Mouse (Mus musculus): ENCODE data around the gene Efna3.
A peak's percentile ranks its signal among the peaks of the same experiment; 100 is the strongest.

The Efna3 gene

GRCm38 (mm10) chr3:89337721-89338578, 15.2 kb upstream of the Efna3 start, which contains the start of gene Efna4:
Gene Efna4 (minus strand): TSS chr3:89338028.
- peak; percentile 69 for DNase-seq (ENCODE audit: low read depth)

- DNase-seq (ENCODE audit: low read depth) = no peak
These were observed 14.4 kb upstream of the Efna3 start for GRCm38 (mm10) chr3:89337062-89337720.

GRCm38 (mm10) chr3:89336529-89336928, 13.8 kb upstream of the Efna3 start:
- no peak for DNase-seq (ENCODE audit: low read depth)

- DNase-seq (ENCODE audit: low read depth) = no peak
These were observed 10.3 kb upstream of the Efna3 start for GRCm38 (mm10) chr3:89333053-89333452.

GRCm38 (mm10) chr3:89332476-89332875, 9.7 kb upstream of the Efna3 start:
- DNase-seq (ENCODE audit: low read depth) = no peak

GRCm38 (mm10) chr3:89332013-89332412, 9.2 kb upstream of the Efna3 start:
- no peak for DNase-seq (ENCODE audit: low read depth)

DNA sequence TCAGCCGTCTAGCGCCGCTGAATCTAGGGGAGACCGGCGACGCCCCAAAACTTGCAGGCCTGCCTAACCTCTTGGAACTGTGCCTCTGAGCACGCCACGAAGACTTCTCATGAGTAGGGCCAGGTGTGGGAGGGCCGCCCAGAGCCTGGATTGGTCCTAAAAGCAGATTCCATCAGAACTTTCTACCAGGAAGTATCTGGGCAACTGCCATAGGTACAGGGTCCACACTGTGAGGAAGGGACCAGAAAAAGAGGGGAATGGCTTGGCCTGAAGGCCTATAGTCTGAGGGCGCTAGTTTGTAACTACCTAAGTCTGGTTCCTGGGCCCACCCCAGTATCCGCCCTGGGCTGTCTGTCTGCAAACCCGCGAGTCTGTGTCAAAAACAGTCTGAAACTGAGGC, 8.8 kb upstream of the Efna3 start:
- no peak for DNase-seq (ENCODE audit: low read depth)

DNA sequence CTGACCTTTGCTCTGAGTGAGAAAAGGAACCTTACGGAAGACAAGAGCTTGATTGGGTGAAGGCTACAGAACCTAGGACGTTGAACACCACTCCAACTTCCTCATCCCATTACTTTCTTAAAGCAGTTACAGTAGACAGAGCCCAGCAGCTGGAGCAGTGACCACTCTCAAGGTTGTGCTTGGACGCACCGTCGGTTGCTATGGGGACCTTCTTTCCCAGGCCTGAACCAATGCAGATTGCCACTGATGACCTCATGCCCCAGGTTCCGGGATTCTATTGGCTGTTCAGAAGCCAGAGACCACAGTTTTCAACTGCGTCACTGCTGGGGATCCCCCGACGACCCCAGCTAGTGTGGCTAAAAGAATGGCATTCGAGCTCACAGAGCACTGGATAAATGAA, 8.2 kb upstream of the Efna3 start:
- no peak for DNase-seq (ENCODE audit: low read depth)

DNA sequence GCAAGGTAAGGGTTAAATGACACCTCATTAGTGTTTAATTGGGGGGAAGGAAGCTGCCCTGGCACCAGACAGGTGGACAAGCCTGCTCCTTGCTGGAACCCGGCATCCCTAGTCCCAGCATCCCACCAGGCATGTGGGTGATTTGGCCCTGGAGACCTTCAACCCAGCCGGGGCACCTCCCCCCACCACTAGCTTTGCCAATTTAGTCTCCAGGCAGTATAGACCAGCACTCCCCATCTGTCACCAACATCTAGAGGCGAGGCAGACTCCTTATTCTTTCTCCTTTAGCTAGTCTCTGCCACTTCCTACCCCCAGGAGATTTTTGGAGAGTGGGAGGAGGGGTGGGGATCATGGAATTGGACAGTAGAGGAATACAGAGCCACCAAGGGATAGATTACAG, 7.6 kb upstream of the Efna3 start:
- DNase-seq (ENCODE audit: low read depth) = no peak

- DNase-seq (ENCODE audit: low read depth) = no peak
These were observed 5.9 kb upstream of the Efna3 start for GRCm38 (mm10) chr3:89328623-89329022.

- no peak for DNase-seq (ENCODE audit: low read depth)
These were observed 4.7 kb upstream of the Efna3 start for GRCm38 (mm10) chr3:89327371-89327870.

DNA sequence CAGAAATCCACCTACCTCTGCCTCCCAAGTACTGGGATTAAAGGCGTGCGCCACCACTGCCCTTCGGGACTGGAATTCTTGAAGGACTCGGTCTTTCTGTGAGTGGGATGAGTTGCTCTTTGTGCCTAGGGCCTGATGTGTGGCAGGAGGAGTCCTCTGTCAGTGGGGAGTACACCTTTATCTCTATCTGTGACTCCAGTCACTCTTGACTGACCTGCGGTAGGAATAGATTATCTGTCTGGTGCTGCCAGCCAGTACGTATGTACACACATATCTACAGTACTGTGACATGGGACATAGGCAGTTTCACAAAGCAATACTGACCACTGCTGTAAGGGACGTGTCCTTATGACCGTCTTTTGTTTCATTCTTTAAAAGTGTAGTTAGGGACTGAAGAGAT, 3.1 kb upstream of the Efna3 start:
- no peak for DNase-seq (ENCODE audit: low read depth)

GRCm38 (mm10) chr3:89322131-89322500, 649 bp downstream of the Efna3 start:
- peak; percentile 59 for DNase-seq (ENCODE audit: low read depth)

GRCm38 (mm10) chr3:89321183-89322130, 1.3 kb downstream of the Efna3 start:
- no peak for DNase-seq (ENCODE audit: low read depth)

GRCm38 (mm10) chr3:89320581-89321182, 2.1 kb downstream of the Efna3 start:
- DNase-seq (ENCODE audit: low read depth) = peak; percentile 53

DNA sequence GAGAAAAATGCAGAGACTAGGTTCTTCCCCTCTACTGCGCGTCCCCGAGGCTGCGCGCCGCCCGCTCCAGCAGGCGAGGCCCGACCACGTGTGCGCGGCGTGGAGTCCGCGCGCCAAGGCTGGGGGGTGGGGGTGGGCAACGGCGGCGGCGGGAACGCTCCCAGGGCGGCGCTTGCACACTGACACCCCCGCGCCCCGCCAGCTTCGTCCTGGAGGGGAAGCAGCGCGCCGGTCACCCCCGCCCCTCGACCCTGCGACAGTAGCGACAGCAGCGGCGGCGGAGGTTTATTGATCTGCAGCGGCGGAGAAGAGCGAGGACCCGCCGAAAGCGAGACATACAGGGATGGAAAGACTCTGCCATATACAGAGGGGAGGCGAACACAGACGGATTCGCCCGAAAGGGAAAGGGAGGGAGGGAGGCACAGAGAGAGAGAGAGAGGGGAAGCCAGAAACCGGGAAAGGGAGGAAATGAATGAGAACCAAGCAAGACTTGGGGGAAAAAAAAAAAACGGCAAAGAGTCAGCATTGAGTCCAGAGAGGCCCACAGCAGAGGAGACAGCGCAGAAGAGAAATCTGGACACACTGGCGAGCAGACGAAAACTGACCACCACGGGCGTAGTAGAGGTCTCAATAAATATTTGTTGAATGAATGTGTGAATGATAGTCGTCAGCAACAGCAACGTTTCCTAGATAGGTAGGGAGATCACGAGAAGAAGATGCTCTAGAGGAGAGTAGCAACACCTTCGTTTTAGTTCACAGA, 3.0 kb downstream of the Efna3 start:
- DNase-seq (ENCODE audit: low read depth) = peak; percentile 55

DNA sequence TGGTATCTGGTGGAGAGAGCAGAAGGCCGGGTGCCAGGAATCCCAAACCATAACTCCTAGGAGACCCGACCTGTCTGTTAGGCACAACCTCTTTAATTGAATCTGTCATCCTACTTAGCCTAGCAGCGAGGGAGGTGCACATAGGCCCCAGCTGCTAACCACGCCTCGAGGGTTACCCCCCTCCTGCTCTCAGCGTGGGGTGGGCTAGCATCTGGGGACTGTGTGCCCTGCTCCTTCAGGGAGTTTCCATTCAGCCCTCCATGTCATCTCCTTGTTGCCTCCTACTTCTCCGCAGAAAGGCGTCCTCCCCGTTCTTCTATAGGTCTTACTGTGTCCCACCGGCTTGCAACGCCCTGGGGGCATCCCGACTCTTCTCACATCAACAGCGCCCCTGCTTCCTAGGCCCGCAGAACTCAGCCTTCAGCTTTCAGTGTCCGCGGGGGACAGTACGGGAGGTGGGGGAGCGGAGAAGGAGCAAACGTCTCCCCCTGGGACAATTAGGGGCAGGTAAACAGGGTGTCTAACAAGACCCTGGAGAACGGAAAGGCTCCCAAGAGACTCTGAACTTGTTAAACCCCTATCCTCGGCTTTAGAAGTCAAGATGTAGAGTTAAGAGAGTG, 3.7 kb downstream of the Efna3 start:
- no peak for DNase-seq (ENCODE audit: low read depth)

DNA sequence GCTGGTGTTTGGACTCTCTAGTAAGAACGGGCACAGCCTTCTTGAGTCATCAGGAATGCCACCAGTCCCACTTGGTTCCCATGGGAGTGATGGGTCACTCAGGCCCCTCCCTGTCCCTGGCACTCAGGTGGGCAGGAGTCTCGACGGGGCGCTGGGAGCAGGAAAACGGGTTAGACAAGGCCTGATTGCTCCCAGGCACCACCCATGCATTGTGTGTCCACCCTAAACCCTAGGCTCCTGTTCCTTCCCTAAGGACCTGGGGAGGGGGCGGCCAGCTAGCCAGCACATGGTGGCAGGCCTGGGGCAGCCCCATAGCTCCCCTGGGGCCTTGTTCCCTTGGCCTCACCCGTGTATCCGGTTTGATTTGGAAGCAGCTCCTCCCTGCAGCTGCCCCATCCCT, 4.4 kb downstream of the Efna3 start:
- DNase-seq (ENCODE audit: low read depth) = no peak

GRCm38 (mm10) chr3:89317246-89317645, 5.5 kb downstream of the Efna3 start:
- DNase-seq (ENCODE audit: low read depth) = peak; percentile 37

DNA sequence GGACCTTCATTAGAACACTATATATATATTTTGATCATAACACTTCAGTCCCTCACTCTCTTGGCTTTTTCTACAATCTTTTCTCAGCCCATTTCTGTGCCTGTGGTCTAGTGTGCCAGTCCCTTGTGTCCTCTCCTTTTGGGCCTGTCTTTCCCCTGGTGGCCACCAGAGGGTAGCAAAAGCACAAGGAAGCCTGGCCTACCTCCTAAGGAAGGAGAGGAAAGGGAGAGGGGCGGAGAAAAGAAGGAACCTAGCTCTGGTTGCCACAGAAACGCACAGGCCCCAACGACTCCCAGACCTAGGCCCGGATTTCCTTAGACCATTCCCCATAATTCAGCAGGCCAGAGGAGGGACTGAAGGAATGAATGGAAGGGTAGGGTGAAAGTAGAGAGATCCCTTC, 5.9 kb downstream of the Efna3 start:
- DNase-seq (ENCODE audit: low read depth) = peak; percentile 84
